Comparison of ENCODE assay signal across 8 mouse cellular contexts in genomic region chr15:8568286-8568644, GRCm38 (mm10). TPM values are rescaled to one million over a fixed set of nuclear protein-coding genes. Genes with fewer than 3 reads are reported as not detected.
A peak's percentile ranks its signal among the peaks of the same experiment; 100 is the strongest.
DNase-seq lines count a peak whose midpoint lies in the region; ATAC-seq and TF ChIP-seq lines count a peak whose summit lies in the region.

No protein-coding gene starts in this region.

- intact Hi-C loops in gastrocnemius, postnatal 36 days (cut with DNase I), result loop anchor here (5.0 kb wide), 1 partner anchor 111 kb away; no protein-coding TSS in a partner anchor

- no peak for TF ChIP-seq POLR2A in testis, adult 2 months (IDR thresholded peaks at IDR 0.05; ENCODE audit: control insufficient read depth, low read depth, low read length)

- DNase-seq in cerebellum, postnatal 10 days, result peak; percentile 25 to 35
- no peak for DNase-seq in cerebellum, postnatal 4 days (ENCODE audit: low spot score in 2 of 2)
- DNase-seq in testis, postnatal 10 days (ENCODE audit: low spot score), result no peak
- DNase-seq in kidney, postnatal 4 days, result peak; percentile 30 to 49
- DNase-seq in neural tube, embryonic 10.5 days (ENCODE audit: extremely low spot score, low spot score), result peak; percentile 27
- no peak for DNase-seq in gastrocnemius, postnatal 36 days

- H3K27ac ChIP-seq in testis, adult 2 months (ENCODE audit: control insufficient read depth, insufficient read depth, low read depth, low read length), result peak overlapping the region; percentile 89

- peak overlapping the region; percentile 91 for H3K4me3 ChIP-seq in testis, adult 2 months (ENCODE audit: control insufficient read depth, low read depth, low read length)

- no peak for ATAC-seq in erythroblast, adult 5-6 weeks (replicated peaks; ENCODE audit: low FRiP score, poor library complexity, severe bottlenecking)

- H3K27me3 ChIP-seq in testis, adult 2 months (ENCODE audit: control insufficient read depth, insufficient read depth, low read length), result no peaks in the 10 kb centered on the region

- peaks cover 8% of the 10 kb centered on the region for H3K4me1 ChIP-seq in testis, adult 2 months (ENCODE audit: control insufficient read depth, insufficient read depth, low read length)

- TF ChIP-seq CTCF in testis, adult 2 months (IDR thresholded peaks at IDR 0.05; ENCODE audit: control insufficient read depth, insufficient read depth, insufficient replicate concordance, low read depth, low read length), result no peak

- no peaks in the 10 kb centered on the region for H3K36me3 ChIP-seq in testis, adult 2 months (ENCODE audit: control insufficient read depth, insufficient read depth, low read length)

RNA-seq across cellular contexts. Expression of gene Gm2310, which starts 48.5 kb away (rescaled TPM):
- polyA plus RNA-seq in testis, adult 2 months (2012; rRNA removed), result not detected in 2 replicates
- total RNA-seq in erythroblast, adult 5-6 weeks (2015; ENCODE audit: low replicate concordance), result not detected in 2 replicates
- not detected in 2 replicates for total RNA-seq in erythroblast, adult 5-6 weeks (2017; ENCODE audit: low replicate concordance)
- not detected for total RNA-seq in gastrocnemius, postnatal 36 days (2021)

Comparison
In these comparisons a context has a peak if more than half of its experiments do, and no peak if none do; other contexts are left out.
1. DNase-seq: peak in cerebellum, postnatal 10 days (2 of 2), kidney, postnatal 4 days (2 of 2) and neural tube, embryonic 10.5 days (single experiment); none in cerebellum, postnatal 4 days (0 of 2), testis, postnatal 10 days (single experiment) and gastrocnemius, postnatal 36 days (0 of 2).